In the genomic region with DNA sequence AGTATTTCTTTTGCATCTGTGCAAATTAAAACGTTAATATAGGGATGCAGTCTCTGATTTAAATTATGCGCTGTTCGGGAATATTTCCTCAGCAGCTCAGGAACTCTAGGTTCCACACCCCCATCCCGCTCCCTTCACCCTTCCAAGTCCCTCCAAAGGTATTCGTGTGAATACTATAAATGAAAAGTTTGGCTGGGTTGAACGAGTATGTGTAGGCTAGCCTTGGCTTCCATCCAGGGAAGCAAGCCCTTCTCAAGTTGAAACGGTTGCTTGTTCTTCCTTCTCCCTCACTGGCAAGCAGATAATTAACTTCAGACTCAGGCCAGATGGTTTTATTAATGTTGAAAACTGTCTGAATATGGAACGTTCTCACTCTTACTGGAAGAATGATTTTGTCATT, we compare ENCODE assay signal across 14 mouse cellular contexts.
DNase-seq lines count a peak whose midpoint lies in the region; ATAC-seq lines count a peak whose summit lies in the region.
"Had no signal": no experiment of that assay in that cellular context is flagged by ENCODE, and none has a peak within 500 bp of the region (broad histone marks: within the 10 kb centered on the region; RNA-seq: fewer than 3 reads in every experiment).

No protein-coding gene starts in this region.

- 34% methylated on average over 8 of the region's 8 CpGs for WGBS in embryonic facial prominence, embryonic 13.5 days
- 87% methylated on average over 8 of the region's 8 CpGs for WGBS in embryonic facial prominence, embryonic 10.5 days

- no peak overlapping the region for H3K9ac ChIP-seq in embryonic facial prominence, embryonic 13.5 days

- no peaks in the 10 kb centered on the region for H3K9me3 ChIP-seq in embryonic facial prominence, embryonic 13.5 days
- H3K9me3 ChIP-seq in embryonic facial prominence, embryonic 10.5 days = no peaks in the 10 kb centered on the region
- H3K9me3 ChIP-seq: midbrain, embryonic 10.5 days had no signal

- intact Hi-C loops in left cerebral cortex, postnatal 36 days (cut with DNase I) = no loop called here

- H3K27me3 ChIP-seq in embryonic facial prominence, embryonic 13.5 days = no peaks in the 10 kb centered on the region
- no peaks in the 10 kb centered on the region for H3K27me3 ChIP-seq in embryonic facial prominence, embryonic 10.5 days (replicated peaks; ENCODE audit: low read depth, poor library complexity, severe bottlenecking)

- no peak for DNase-seq in embryonic facial prominence, embryonic 10.5 days (ENCODE audit: low spot score)
- peak; percentile 26 to 68 for DNase-seq in layer of hippocampus, adult 18-20 months (ENCODE audit: low spot score in 2 of 2)
- no peak for DNase-seq in layer of hippocampus, adult 9-10 months (ENCODE audit: low spot score)
- peak; percentile 12 to 23 for DNase-seq in left cerebral cortex, postnatal 36 days (ENCODE audit: low spot score in 2 of 2)
- peak; percentile 60 for DNase-seq in telencephalon, adult 2 months (ENCODE audit: low read depth, low spot score)
- DNase-seq in heart, adult 8-10 months (ENCODE audit: low spot score) = no peak
- DNase-seq: adrenal gland, postnatal 10 days; gastrocnemius, postnatal 25 days; lung, postnatal 10 days had no signal

- H3K4me3 ChIP-seq in embryonic facial prominence, embryonic 13.5 days = no peak overlapping the region
- no peak overlapping the region for H3K4me3 ChIP-seq in embryonic facial prominence, embryonic 10.5 days
- H3K4me3 ChIP-seq: midbrain, embryonic 10.5 days had no signal

- 0 out of 2 replicates have a peak overlapping the region, but pooled peaks have one; percentile 24 for H3K27ac ChIP-seq in embryonic facial prominence, embryonic 13.5 days
- no peak overlapping the region for H3K27ac ChIP-seq in embryonic facial prominence, embryonic 10.5 days (replicated peaks)
- H3K27ac ChIP-seq: midbrain, embryonic 10.5 days had no signal

- no peaks in the 10 kb centered on the region for H3K36me3 ChIP-seq in embryonic facial prominence, embryonic 13.5 days
- no peaks in the 10 kb centered on the region for H3K36me3 ChIP-seq in embryonic facial prominence, embryonic 10.5 days (replicated peaks)
- H3K36me3 ChIP-seq: midbrain, embryonic 10.5 days had no signal

- H3K4me1 ChIP-seq in embryonic facial prominence, embryonic 13.5 days = peaks cover 19% of the 10 kb centered on the region
- H3K4me1 ChIP-seq in embryonic facial prominence, embryonic 10.5 days = no peaks in the 10 kb centered on the region
- H3K4me1 ChIP-seq: midbrain, embryonic 10.5 days had no signal

- peak overlapping the region; percentile 24 for H3K4me2 ChIP-seq in embryonic facial prominence, embryonic 13.5 days
- H3K4me2 ChIP-seq: liver, embryonic 11.5 days had no signal

- ATAC-seq in embryonic facial prominence, embryonic 13.5 days (ENCODE audit: insufficient number of reproducible peaks, insufficient read depth, low FRiP score, low TSS enrichment, low read depth) = no peak
- ATAC-seq in cerebellum, adult (ENCODE audit: insufficient number of reproducible peaks, low FRiP score, low TSS enrichment) = no peak
- ATAC-seq: inflammation-experienced regulatory T-cells, adult 6 months had no signal

Comparison
In these comparisons a context has a peak if more than half of its experiments do, and no peak if none do; other contexts are left out.
1. DNase-seq: peak in layer of hippocampus, adult 18-20 months (2 of 2), left cerebral cortex, postnatal 36 days (2 of 2) and telencephalon, adult 2 months (single experiment); none in embryonic facial prominence, embryonic 10.5 days (single experiment), layer of hippocampus, adult 9-10 months (single experiment) and heart, adult 8-10 months (single experiment).